Mouse (Mus musculus): ENCODE measurements around the gene Tesc. TPM values are rescaled to one million over a fixed set of nuclear protein-coding genes. Genes with fewer than 3 reads are reported as not detected.
A peak's percentile ranks its signal among the peaks of the same experiment; 100 is the strongest.

Gene Tesc
- polyA plus RNA-seq, 1 experiment from 2014 or later: 6.5 TPM

DNA sequence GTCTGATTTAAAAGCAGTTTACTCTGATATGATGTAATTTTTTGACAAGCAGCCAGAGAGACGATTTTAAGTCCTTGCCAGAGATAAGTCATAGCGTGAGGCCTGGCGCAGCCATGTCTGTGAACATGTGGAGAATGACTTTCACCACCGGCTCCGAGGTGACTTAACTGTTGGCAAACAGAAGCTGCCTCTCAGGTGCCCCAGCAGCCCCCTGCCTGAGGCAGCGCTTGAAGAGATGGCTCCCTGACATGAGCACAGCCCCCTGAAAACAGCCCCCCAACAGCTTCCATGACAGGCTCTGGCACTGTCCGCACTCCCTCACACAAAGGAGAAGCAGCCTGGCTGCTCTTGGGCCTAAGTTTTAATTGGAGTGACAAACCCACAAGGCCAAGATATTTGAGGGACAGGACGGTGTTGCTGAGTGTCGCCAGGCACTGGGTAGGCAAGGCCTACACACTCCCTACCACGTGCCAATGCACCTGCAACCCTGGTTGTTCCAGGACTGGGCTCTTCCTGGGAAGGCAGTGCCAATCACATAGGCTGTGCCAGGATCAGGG lies 56.7 kb downstream of the Tesc start:
- Histone ChIP-seq H3K9ac (no peak overlapping the region), H3K4me1 (peaks cover 81% of the 10 kb centered on the region), H3K27me3 (replicated peaks) (no peaks in the 10 kb centered on the region), H3K27ac (peak overlapping the region; percentile 67), H3K4me3 (no peak overlapping the region), H3K9me3 (no peaks in the 10 kb centered on the region), H3K4me2 (no peak overlapping the region), H3K36me3 (replicated peaks) (no peaks in the 10 kb centered on the region)
- WGBS: 37% methylated on average over 10 of the region's 10 CpGs
- peak; percentile 19; the same call in 1 of the 2 replicates for ATAC-seq (replicated peaks)

DNA sequence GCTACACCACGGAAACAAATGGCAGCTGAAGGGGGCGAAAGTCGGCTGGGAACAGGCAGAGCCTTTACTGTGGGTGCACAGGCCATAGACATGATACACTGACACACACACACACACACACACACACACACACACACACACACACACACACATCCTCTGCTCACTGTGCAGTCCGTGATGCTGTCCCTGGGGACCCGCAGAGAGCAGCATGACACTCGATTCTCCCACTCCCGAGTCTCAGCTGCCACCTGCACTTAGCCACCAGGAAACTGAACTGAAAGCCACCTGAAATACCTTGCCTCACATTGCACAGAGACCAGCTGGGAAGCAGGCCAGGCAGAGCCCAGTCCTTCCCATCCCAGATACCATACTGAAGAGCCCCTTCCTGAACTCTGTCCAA lies 57.8 kb downstream of the Tesc start:
- 50% methylated on average over 7 of the region's 7 CpGs for WGBS

DNA sequence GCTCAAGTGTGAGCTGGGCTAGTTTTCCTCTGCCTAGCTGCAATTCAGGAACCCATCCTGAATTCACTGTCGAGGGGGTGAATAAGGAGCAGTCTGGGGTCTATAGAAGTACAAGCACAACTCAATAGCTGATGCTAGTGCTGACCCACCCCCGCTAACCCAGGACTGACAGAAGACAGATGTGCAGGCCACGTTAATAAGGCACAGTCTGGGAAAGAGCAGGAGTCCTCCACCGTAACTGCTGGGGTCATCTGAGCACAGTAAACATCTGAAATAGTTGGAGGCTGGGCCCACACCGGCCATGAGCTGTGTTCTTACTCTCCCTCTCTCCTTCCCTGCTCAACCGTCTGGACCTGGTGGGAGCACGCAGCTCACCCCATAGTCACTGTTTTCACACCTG lies 59.4 kb downstream of the Tesc start:
- Histone ChIP-seq H3K9ac (no peak overlapping the region), H3K27ac (no peak overlapping the region), H3K27me3 (replicated peaks) (no peaks in the 10 kb centered on the region), H3K4me1 (peaks cover 64% of the 10 kb centered on the region), H3K4me2 (no peak overlapping the region), H3K36me3 (replicated peaks) (peaks cover 8% of the 10 kb centered on the region; the same call in 1 of the 2 replicates), H3K9me3 (no peaks in the 10 kb centered on the region), H3K4me3 (no peak overlapping the region)
- ATAC-seq (replicated peaks): no peak
- WGBS: 73% methylated on average over 7 of the region's 7 CpGs

More for the DNA sequence above, 57.8 kb downstream of the Tesc start:
- no peaks in the 10 kb centered on the region for H3K27me3 ChIP-seq (replicated peaks)
- ATAC-seq (replicated peaks): no peak
- no peaks in the 10 kb centered on the region for H3K36me3 ChIP-seq (replicated peaks)
- H3K4me1 ChIP-seq: peaks cover 81% of the 10 kb centered on the region
- H3K4me2 ChIP-seq: no peak overlapping the region
- no peak overlapping the region for H3K27ac ChIP-seq
- no peak overlapping the region for H3K4me3 ChIP-seq
- H3K9me3 ChIP-seq: no peaks in the 10 kb centered on the region
- H3K9ac ChIP-seq: no peak overlapping the region

DNA sequence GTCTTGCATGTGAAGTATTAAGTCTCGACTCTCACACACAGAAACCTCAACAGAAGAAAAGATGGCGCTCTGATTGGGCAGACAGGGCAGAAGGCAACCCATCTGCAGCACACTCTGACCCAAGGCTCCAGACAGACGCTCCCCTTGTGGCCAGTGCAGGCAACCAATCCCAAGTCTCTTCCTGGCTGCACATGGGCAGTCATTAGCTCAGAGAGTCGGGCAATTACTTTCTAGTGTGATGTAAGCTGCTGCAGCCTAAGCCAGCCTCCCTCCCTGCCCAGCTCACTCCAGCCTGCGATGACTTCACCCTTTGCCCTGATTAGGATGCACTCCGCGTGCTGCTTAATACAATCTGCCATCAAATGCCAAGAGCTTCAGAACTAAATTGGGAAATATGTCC lies 61.6 kb downstream of the Tesc start:
- H3K9ac ChIP-seq: 0 out of 2 replicates have a peak overlapping the region, but pooled peaks have one; percentile 6
- peak overlapping the region; percentile 4; the same call in 1 of the 2 replicates for H3K4me2 ChIP-seq
- no peaks in the 10 kb centered on the region for H3K27me3 ChIP-seq (replicated peaks)
- 29% methylated on average over 7 of the region's 7 CpGs for WGBS
- H3K4me1 ChIP-seq: peaks cover 45% of the 10 kb centered on the region
- no peaks in the 10 kb centered on the region for H3K9me3 ChIP-seq
- peak overlapping the region; percentile 66 for H3K27ac ChIP-seq
- peaks cover 10% of the 10 kb centered on the region; the same call in 1 of the 2 replicates for H3K36me3 ChIP-seq (replicated peaks)
- peak; percentile 71 for ATAC-seq (replicated peaks)
- no peak overlapping the region for H3K4me3 ChIP-seq

DNA sequence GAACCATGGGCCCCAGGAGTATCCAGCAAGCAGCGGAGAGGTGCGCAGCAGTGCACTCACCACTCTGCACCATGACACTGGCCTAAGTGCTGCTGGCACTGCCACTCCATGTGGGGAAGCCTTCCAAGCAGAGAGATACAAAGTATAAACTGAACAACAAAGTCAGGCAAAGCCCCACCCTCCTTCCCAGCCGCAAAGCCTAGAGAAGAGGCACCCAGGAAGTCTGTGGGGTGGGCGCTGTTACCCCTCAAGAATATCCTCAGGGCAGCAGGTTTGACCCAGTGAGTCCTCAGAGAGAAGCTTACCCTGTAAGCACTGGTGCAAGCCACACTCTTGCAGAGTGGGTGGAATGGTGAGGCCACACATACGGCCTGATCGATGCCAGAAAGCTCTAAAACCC lies 62.6 kb downstream of the Tesc start:
- Histone ChIP-seq H3K36me3 (replicated peaks) (peaks cover 10% of the 10 kb centered on the region; the same call in 1 of the 2 replicates), H3K4me2 (no peak overlapping the region), H3K4me3 (no peak overlapping the region), H3K27ac (peak overlapping the region; percentile 66), H3K9me3 (no peaks in the 10 kb centered on the region), H3K27me3 (replicated peaks) (no peaks in the 10 kb centered on the region), H3K4me1 (peaks cover 35% of the 10 kb centered on the region), H3K9ac (no peak overlapping the region)
- ATAC-seq (replicated peaks): no peak
- 95% methylated on average over 6 of the region's 6 CpGs for WGBS

DNA sequence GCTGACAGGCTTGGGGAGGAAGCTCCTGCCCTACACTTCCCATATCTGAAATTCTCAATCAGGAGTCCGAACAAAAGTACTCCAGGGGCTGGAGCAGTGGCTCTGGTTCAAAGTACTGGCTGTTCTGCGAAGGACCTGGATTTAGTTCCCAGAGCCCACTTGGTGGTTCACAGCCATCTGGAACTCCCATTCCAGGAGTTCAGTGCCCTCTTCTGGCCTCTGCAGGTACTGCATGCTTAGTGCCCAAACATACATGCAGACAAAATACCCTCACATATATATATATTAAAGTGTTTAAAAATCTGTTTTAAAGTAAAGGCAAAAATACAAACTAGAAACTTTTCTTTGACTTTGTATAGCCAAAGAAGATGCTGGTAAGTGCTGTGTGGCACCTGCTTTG lies 63.3 kb downstream of the Tesc start:
- no peak overlapping the region for H3K4me2 ChIP-seq
- no peak overlapping the region for H3K4me3 ChIP-seq
- 85% methylated on average over 2 of the region's 2 CpGs for WGBS

DNA sequence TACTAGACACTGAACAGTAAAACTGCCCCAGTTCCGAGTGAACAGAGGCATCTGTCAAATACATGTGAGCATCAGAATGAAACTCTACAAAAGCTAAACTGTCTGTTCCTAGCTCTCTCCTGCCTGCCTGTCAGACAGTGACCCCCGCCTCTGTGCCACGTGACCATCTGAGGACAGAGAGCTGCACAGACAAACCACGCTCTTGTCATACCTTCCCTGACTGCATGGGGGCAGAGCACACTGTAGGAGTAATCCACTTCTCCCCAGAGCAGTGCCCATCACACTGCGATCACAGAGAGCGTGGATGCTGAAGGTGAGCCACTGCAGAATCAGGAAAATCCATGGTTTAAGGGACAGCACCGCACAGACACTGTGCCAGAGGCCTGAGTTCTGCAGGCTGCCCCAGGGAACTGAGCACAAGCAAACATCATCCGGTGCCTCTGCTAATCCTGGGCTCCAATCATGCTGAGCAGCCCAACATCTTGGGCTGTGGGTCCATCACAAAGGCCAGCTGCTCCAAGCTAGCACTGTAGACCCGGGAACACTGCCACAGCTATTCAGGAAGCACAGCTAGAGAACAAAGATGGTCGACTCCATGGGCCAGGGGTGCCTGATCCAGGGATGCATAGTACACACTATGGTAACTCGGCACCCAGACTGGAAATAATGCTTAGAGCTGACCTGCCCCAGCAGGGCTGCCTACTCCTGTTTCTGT lies 65.9 kb downstream of the Tesc start:
- 0 out of 2 replicates have a peak overlapping the region, but pooled peaks have one; percentile 17 for H3K27ac ChIP-seq
- no peaks in the 10 kb centered on the region for H3K27me3 ChIP-seq (replicated peaks)
- H3K4me3 ChIP-seq: no peak overlapping the region
- H3K9ac ChIP-seq: no peak overlapping the region
- ATAC-seq (replicated peaks): no peak
- H3K4me2 ChIP-seq: no peak overlapping the region
- peaks cover 10% of the 10 kb centered on the region; the same call in 1 of the 2 replicates for H3K36me3 ChIP-seq (replicated peaks)
- 66% methylated on average over 11 of the region's 11 CpGs for WGBS
- no peaks in the 10 kb centered on the region for H3K9me3 ChIP-seq
- H3K4me1 ChIP-seq: peaks cover 18% of the 10 kb centered on the region

More for the DNA sequence above, 63.3 kb downstream of the Tesc start:
- Histone ChIP-seq H3K36me3 (replicated peaks) (peaks cover 10% of the 10 kb centered on the region; the same call in 1 of the 2 replicates), H3K27me3 (replicated peaks) (no peaks in the 10 kb centered on the region), H3K9ac (no peak overlapping the region), H3K27ac (no peak overlapping the region), H3K4me1 (peaks cover 27% of the 10 kb centered on the region), H3K9me3 (no peaks in the 10 kb centered on the region)
- no peak for ATAC-seq (replicated peaks)

DNA sequence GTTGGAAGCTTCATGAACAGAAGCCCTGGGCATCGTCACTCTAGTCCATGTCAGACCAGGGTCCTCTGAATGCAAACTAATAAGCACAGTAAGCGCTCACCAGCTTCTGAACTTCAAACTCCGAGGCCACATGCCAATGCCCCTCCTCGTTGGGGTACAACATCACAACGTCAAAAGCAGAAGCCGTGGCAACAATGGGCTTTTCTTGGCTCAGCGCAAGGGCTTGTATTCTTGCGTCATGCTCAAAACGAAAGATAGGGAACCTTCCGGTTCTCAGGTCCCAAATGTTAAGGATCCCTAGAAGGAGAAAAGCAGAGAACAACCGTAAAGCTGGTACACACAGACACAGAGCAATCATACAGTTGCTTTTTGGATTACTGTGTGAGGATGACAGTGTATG lies 67.9 kb downstream of the Tesc start:
- H3K36me3 ChIP-seq (replicated peaks): peaks cover 10% of the 10 kb centered on the region; the same call in 1 of the 2 replicates
- no peak for ATAC-seq (replicated peaks)
- H3K9me3 ChIP-seq: no peaks in the 10 kb centered on the region
- 84% methylated on average over 11 of the region's 11 CpGs for WGBS
- H3K27me3 ChIP-seq (replicated peaks): no peaks in the 10 kb centered on the region
- H3K9ac ChIP-seq: no peak overlapping the region
- no peak overlapping the region for H3K4me2 ChIP-seq
- no peak overlapping the region for H3K4me3 ChIP-seq
- 0 out of 2 replicates have a peak, but pooled peaks cover 12% of the 10 kb centered on the region for H3K4me1 ChIP-seq
- no peak overlapping the region for H3K27ac ChIP-seq

DNA sequence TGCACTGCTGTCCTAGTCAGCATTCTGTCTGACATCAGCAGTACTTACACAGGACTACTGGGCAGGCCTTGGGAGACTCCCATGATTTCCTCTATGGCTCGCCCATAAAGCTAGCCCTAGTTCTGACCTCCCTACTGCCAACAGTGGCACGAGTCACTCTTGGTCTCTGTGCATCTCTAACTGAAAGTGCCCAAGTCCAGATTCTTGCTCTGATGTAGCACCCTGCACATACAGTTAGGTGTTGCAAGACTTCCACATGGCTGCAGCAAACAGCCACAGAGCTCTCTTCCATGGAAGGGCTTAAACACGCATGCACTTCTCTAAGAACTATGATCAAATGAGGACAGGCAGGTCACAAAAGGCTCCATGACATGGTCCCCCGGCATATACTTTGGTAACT lies 68.3 kb downstream of the Tesc start:
- 90% methylated on average over 4 of the region's 4 CpGs for WGBS
- H3K36me3 ChIP-seq (replicated peaks): peaks cover 10% of the 10 kb centered on the region; the same call in 1 of the 2 replicates
- no peak for ATAC-seq (replicated peaks)
- no peak overlapping the region for H3K4me3 ChIP-seq
- no peak overlapping the region for H3K27ac ChIP-seq
- H3K9me3 ChIP-seq: no peaks in the 10 kb centered on the region
- H3K9ac ChIP-seq: no peak overlapping the region
- H3K4me1 ChIP-seq: 0 out of 2 replicates have a peak, but pooled peaks cover 12% of the 10 kb centered on the region
- H3K27me3 ChIP-seq (replicated peaks): no peaks in the 10 kb centered on the region
- no peak overlapping the region for H3K4me2 ChIP-seq

DNA sequence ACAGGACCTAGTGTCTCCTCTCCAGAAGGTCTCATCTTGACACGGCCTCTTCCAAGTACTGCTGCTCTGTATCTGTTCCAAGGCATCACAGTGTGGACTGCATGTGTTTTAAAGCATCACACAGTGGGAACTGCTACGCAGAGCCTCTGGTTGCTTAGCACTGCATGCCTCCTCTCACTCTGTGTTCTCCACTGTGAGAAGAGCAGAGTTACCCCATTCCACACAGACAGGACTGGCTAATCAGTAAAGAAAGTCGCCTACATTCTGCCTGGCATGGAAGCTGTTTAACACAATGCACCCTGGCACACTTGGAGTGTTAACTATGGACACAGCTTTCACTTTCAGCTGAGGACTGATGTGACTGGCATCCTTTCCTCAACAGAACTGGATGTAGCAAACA lies 68.8 kb downstream of the Tesc start:
- Histone ChIP-seq H3K4me2 (no peak overlapping the region), H3K27ac (no peak overlapping the region), H3K4me3 (no peak overlapping the region), H3K9ac (no peak overlapping the region), H3K9me3 (no peaks in the 10 kb centered on the region), H3K27me3 (replicated peaks) (no peaks in the 10 kb centered on the region), H3K4me1 (0 out of 2 replicates have a peak, but pooled peaks cover 12% of the 10 kb centered on the region), H3K36me3 (replicated peaks) (peaks cover 6% of the 10 kb centered on the region; the same call in 1 of the 2 replicates)
- 87% methylated on average over 3 of the region's 3 CpGs for WGBS
- no peak for ATAC-seq (replicated peaks)

DNA sequence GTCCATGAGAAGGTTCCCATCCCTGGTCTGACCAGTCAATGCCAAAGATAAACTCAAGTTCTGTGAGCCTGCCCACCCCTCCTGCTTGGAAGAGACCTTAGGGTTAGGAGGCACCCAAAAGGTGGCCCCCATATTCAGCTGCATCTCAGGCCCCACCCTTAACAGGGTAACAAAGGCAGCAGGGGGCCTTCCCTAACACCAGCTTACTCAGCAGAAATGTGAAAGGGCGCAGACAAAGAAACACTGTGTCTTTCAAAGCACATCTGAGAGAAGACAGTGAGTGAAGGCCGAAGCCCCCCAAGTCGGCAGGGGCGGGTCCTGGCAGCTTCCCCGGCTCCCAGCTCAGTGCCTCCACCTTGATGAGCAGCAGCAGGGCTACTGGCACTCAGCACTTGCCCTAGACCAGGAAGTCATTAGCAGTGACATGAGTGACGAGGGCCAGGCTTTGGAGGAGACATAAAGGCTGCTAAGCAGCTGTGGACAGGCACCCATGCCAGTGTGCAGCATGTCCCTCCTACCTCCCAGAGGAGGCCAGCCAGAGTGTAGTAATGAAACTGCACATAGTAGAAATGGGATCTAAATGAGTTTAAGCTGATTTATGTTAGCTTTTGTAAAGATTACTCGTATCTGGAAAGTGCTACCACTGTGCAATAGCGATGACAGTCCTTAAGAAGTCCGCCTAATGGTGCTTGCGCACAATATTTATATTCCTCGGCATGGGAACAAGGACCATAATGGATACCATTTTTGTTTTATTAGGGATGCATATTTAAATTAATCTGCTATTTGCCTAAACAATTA lies 71.7 kb downstream of the Tesc start:
- no peak overlapping the region for H3K4me2 ChIP-seq
- H3K9me3 ChIP-seq: no peaks in the 10 kb centered on the region
- no peaks in the 10 kb centered on the region for H3K36me3 ChIP-seq (replicated peaks)
- 0 out of 2 replicates have a peak, but pooled peaks cover 12% of the 10 kb centered on the region for H3K4me1 ChIP-seq
- H3K27me3 ChIP-seq (replicated peaks): no peaks in the 10 kb centered on the region
- peak overlapping the region; percentile 31; the same call in 1 of the 2 replicates for H3K27ac ChIP-seq
- no peak for ATAC-seq (replicated peaks)
- 67% methylated on average over 11 of the region's 11 CpGs for WGBS
- no peak overlapping the region for H3K4me3 ChIP-seq
- H3K9ac ChIP-seq: no peak overlapping the region

Measured in midbrain, embryonic 15.5 days (tissue).